Mouse (Mus musculus) left cerebral cortex, postnatal 10 days (tissue): ENCODE data around the gene Evc2. TPM values are rescaled to one million over a fixed set of nuclear protein-coding genes. Genes with fewer than 3 reads are reported as not detected.

Experiments
- DNase-seq, 2 experiments: peaks; one replicate each; pipeline ENCODE4 v3.0.0; 2021 to 2022; ENCODE audit warnings: low spot score in 2 of 2, mixed read lengths in 1 of 2; ENCODE audit errors: extremely low spot score in 1 of 2
- intact Hi-C: fragments of 180-260 bp; cut with DNase I; formaldehyde crosslinking; loops from one replicate; pipeline ENCODE4 v1.15.1; 2025
- total RNA-seq, 2 experiments: library from RNA; stranded (reverse); gene quantifications; 2 replicates each; pipeline ENCODE4 v1.2.3; 2021

Gene Evc2
- total RNA-seq, 2 experiments from 2014 or later = 3.2 to 3.4 TPM

GRCm38 (mm10) chr5:37457191-37457590 lies 118.9 kb downstream of the Evc2 start:
- intact Hi-C loops = no loop called here
- no peak for DNase-seq

- DNase-seq = no peak
- intact Hi-C loops = no loop called here
These were observed 119.5 kb downstream of the Evc2 start for GRCm38 (mm10) chr5:37457831-37458230.

DNA sequence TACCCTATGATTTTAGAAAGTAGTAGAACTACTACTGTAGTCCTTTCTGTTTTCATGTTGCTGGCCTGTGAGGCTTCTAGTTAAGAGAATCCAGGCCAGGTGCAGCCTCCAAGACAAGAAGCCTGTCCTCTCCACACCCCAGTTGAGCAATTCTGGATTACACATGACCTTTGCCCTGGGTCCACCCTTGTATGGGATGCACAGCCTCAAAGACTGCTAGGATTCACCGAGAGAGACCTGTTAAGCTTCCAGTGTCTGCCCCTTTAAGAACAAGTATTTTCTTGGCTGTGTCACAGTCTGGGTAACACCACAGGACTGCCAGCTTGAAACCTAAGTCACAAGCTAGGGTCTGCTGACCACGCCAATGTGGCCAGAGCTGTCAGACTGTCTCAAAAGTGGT lies 119.9 kb downstream of the Evc2 start:
- intact Hi-C loops = no loop called here
- DNase-seq = no peak

GRCm38 (mm10) chr5:37465461-37465860 lies 127.2 kb downstream of the Evc2 start:
- DNase-seq = peak in 1 of 2 experiments; percentile 31
- intact Hi-C loops = no loop called here

GRCm38 (mm10) chr5:37467646-37468045 lies 129.3 kb downstream of the Evc2 start:
- intact Hi-C loops = no loop called here
- no peak for DNase-seq

DNA sequence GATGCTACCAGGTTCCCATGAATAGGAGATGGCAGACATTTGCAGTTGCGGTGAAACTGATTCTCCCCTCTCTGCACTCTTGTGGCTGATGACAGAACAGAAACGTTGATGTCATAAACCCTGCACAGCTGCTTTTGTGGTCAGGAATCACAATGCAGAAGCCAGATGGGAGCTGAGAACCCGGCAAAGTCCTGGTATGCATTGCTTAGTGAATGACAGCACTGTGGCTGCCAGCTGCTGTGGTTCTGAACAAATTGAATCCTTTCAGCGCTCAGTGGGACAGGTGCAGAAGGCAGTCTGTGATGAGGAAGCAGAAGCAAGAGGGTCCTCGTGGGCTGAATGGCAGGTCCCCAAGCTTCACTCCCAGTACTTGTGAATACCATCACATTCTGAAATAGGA lies 130.7 kb downstream of the Evc2 start:
- DNase-seq = no peak
- intact Hi-C loops = no loop called here

DNA sequence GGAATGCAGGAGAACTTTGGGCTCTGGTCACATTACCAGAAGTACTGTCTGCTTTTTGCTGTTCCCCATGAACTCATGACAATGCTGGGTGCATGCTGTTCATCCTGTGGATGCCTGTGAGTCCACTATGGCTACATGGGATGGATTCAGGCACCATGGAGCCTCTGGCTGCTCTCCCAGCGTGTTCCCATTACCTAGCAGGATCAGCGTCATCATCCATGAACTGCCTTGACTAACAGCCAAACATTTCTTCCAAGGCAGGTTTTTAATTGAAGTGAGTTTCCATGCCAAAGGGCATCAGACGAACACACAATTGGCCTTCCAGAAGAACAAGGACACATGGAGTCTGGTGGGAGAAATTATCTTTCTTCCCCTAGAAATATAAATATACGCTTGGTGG lies 133.3 kb downstream of the Evc2 start:
- DNase-seq = no peak

GRCm38 (mm10) chr5:37472025-37472608 lies 133.8 kb downstream of the Evc2 start:
- no peak for DNase-seq

More for the DNA sequence above, 133.3 kb downstream of the Evc2 start:
- intact Hi-C loops = no loop called here

More at GRCm38 (mm10) chr5:37472025-37472608, 133.8 kb downstream of the Evc2 start:
- intact Hi-C loops = no loop called here

Other genes with a start within 250 kb of the Evc2 start
- 100 to 1,000 TPM; 780 to 841 TPM for gene Crmp1, start 96.6 kb upstream of the Evc2 start, total RNA-seq
- gene Evc, start 1.6 kb upstream of the Evc2 start, total RNA-seq = 1 to 10 TPM; 4.6 to 4.9 TPM